Mouse (Mus musculus): ENCODE data around the gene Defb48.

The Defb48 gene

DNA sequence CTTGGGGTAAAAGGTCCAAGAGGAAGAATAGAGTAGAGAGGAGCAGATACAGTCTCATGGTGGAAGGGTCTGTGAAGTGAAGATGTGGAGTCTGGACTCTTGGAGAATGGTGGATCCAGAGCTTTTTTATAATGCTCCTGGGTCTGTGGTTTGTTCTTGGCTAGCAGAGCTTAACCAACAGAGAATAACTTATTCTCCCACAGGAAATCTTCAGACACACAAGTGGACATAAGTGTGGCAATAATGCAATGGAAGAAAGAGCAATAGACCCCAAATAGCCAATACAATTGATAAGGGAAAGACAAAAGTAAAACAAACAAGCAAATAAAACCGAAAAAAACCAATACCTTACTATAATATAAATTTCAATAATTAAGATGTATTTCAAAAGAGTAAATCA lies at the start of gene Defb48:
Gene Defb48, minus strand, starts transcription at position 101 of the 400 bp plus-strand sequence.
- DNase-seq = no peak

GRCm38 (mm10) chr14:63020524-63021156 lies 36.3 kb upstream of the Defb48 start:
- no peak for DNase-seq

GRCm38 (mm10) chr14:63014667-63015066 lies 30.4 kb upstream of the Defb48 start:
- DNase-seq = no peak

GRCm38 (mm10) chr14:63013082-63013481 lies 28.8 kb upstream of the Defb48 start:
- no peak for DNase-seq

DNA sequence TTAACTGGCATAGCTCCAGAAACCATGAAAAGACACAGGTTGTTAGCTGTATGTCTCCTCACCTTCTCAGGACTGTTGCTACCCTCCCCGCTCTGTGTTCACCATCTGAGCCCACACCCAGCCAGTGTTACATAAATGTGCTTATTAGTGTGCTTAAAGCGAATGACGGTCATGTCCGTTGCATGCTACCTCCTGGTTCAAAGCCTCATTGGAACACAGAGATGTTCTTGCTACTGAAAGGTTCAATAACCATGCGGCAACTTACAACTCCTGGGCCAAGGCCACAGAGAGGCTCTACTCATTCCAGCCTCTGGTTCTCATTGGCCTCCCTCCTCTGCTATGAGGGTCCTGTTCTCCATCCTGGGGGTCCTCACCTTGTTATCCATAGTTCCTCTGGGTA lies 27.2 kb upstream of the Defb48 start, which contains the start of gene Defb43:
Gene Defb43, plus strand, starts transcription at position 301 of the 400 bp plus-strand sequence.
- DNase-seq = no peak

- DNase-seq = no peak
These were observed 18.3 kb upstream of the Defb48 start for GRCm38 (mm10) chr14:63002588-63002987.

DNA sequence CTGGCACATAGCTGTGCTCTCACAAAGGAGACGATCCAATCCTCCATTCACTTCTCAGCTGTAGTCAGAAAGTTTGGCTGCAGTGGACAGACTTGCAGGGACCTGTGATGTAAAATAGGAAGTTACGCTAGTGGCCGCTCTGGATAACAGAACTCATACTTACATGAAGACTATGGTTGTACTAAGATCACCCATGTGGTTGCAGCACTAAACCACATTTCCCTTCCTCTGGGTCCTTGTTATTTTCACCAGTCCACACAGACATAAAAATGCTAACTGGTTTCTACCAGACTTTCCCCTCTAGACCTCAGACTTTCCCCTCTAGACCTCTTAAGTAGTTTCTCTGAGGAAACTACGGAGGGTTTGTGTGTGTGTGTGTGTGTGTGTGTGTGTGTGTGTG lies 14.7 kb upstream of the Defb48 start:
- no peak for DNase-seq

GRCm38 (mm10) chr14:62997777-62998176 lies 13.5 kb upstream of the Defb48 start, which contains the start of gene Defb47:
Gene Defb47 (plus strand): TSS chr14:62998077.
- no peak for DNase-seq

GRCm38 (mm10) chr14:62991849-62992510 lies 7.7 kb upstream of the Defb48 start:
- no peak for DNase-seq

DNA sequence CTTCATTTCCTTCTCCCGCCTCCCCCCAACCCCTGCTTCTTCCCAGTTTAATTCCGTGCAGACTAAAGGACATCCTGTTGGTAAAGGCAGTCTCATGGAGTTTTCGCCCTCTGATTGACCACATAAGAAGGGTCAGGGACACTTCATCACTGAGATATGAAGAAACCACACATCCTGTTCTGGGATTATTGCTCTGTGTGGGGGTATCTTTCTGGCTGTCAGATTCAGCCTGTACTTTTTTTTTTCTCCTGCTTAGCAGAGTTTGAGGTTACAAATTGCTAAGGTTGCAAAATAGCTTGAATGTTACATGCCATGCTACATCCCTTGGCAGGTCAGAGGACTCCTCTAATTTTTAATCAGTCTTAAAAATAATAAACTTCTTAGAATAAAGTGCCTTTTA lies 7.0 kb upstream of the Defb48 start:
- no peak for DNase-seq

DNA sequence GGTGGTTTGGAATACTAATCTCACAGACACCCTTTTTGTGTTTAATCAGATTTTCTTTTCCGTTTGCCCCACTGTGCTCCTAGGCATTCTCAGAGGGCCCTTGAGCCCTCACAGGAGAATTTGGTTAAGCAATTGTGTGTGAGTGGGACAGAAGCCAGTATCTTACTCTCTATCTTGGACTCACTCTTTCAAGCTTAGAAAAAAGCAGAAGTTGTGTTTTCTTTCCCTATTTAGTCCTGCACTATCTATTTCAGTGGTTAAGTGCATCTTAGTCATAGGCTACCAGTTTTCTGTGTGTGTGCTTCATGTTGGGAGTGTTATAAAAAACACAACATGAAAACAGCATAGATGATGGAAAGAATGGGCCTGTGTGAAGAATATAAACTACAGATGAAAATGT lies 4.5 kb downstream of the Defb48 start:
- no peak for DNase-seq

DNA sequence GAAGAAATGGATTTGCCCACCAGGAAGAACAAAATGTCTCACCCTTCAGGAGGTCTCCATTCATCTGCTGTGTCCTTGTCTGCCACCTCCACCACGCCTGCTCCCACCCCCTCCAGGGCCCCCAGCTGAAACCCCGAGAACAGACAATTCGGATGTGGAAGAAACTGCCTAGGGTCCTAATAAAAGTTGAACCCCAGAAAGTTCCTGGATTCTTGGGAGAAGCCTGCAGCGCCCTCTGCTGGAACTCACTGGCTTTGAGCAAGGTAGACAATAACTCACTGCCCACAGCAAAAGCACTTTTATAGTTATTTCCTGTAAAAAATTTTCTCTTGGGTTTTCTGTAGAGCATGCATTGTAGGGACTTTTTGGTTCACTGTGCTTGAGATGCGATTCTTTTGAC lies 9.3 kb downstream of the Defb48 start:
- DNase-seq = peak; percentile 9 to 23

- DNase-seq = no peak
These were observed 18.3 kb downstream of the Defb48 start for GRCm38 (mm10) chr14:62965811-62966520.

- no peak for DNase-seq
These were observed 19.0 kb downstream of the Defb48 start for GRCm38 (mm10) chr14:62965342-62965741.

DNA sequence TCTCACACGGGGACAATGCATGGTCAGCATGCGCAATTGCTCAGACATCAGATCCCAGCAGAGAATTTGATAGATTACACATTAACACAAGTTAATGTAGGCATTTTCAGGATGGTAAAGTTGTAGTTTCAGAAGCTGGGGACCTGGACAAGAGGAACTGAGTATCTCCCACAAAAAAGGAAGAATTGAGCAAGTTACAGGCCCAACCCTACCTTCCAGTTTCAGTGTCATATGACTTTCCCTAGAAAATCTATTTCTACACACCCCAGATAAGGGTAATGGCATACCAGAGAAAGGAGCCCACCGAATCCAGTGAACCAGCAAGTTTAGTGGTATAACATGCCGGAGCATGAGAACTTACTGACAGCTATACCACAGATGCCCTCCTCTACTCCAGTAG lies 20.7 kb downstream of the Defb48 start:
- no peak for DNase-seq

DNA sequence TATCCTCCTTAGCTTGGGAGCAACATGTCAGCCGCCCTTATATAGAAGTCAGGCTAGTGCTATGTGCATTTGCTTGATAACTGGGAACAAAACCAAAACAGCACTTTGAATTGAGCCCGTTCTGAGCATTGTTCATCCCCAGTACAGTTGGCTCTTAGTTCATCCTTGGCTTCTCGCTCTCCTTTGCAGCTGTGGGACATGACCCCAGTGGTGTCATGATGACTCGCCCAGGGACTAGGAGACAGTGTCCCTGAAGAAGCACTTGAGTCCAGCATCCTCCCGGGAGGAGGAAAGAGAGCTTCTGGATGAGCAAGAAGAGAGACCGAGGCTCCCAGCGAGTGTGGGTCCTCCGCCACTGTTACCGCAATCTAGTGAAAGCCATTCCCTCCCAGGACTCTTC lies 28.2 kb downstream of the Defb48 start:
- no peak for DNase-seq

DNA sequence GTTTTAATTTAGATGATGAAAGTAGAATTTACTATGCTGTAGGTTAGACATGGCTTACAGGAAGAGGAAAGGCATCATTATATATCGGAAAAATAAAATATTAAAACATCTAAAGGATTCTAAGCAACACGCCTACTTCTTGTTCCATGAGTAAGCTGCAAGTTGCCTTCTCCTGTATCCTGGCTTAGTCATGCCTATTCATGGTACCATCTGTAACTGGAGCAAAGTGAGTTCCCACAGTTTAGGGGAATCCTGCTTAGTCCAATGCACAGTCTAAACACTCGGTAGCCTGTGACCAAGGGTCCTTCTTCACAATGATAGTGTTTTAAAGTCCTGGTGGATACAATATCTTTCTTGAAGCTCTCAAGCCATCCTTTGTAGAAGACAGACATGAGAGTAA lies 37.5 kb downstream of the Defb48 start:
- no peak for DNase-seq

DNA sequence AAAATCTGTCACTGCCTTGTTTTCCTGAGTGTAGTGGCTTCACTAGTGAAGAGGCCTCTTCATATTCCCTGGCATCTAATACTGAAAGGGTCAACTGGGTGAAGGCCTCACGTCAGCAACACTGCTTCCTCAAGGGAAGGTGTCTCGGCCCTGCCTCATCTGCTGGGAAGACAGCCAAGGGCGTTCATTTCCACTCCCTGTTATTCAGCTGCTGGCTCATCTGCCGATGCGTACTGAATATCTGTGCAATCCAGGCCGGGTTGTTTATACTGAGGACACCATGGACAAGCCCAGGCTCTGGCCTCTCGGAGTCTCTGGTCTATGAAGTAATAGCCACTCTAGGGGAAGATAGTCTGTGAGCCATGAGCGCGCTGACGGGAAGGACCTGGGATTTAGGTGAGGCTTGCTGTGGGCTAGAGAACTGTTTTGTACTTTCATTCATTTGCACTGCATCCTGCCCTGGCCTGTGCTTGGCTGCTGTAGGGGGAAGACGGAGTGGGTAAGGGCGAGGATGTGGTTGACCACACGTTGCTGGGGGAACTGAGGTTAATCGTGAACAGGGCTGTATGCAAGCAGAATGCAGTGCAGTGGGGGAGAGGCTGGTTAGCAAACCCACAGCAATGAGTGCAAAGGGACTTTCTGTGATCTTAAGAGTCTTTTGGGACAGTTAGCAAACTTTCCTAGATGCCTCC lies 43.8 kb downstream of the Defb48 start:
- DNase-seq = peak; percentile 49 to 73

- no peak for DNase-seq
These were observed 44.9 kb downstream of the Defb48 start for GRCm38 (mm10) chr14:62939435-62939834.

- DNase-seq = no peak
These were observed 46.6 kb downstream of the Defb48 start for GRCm38 (mm10) chr14:62937675-62938074.

- DNase-seq = no peak
These were observed 47.5 kb downstream of the Defb48 start for GRCm38 (mm10) chr14:62936631-62937380.

DNA sequence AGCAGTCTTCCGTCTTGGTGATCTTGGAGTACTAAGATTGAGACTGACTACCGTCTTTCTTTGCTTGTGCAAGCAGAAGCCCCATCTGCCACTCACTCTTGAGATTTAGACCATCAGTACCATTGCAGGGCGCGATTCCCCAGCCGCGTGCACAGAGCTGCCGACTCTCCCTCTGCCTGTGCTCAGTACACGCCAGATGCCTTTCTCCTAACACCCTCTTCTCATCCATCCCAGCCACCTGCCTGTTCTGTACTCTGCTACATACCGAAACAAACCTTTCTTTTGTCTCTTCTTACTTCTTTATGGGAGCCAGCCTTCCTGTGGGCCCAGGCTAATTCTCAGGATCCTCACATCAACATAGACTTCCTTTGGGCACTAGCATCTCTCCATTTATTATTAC lies 48.9 kb downstream of the Defb48 start:
- no peak for DNase-seq

Measured in thymus, adult 18-20 months (tissue).